Mouse (Mus musculus) urinary bladder, adult 18-20 months (tissue): ENCODE measurements around the gene Tlx2.
A peak's percentile ranks its signal among the peaks of the same experiment; 100 is the strongest.

Experiments
- DNase-seq, 2 experiments: peaks; one replicate each; pipeline ENCODE4 v3.0.0; 2022; ENCODE audit warnings: low spot score in 2 of 2, mixed read lengths in 2 of 2

Gene Tlx2

DNA sequence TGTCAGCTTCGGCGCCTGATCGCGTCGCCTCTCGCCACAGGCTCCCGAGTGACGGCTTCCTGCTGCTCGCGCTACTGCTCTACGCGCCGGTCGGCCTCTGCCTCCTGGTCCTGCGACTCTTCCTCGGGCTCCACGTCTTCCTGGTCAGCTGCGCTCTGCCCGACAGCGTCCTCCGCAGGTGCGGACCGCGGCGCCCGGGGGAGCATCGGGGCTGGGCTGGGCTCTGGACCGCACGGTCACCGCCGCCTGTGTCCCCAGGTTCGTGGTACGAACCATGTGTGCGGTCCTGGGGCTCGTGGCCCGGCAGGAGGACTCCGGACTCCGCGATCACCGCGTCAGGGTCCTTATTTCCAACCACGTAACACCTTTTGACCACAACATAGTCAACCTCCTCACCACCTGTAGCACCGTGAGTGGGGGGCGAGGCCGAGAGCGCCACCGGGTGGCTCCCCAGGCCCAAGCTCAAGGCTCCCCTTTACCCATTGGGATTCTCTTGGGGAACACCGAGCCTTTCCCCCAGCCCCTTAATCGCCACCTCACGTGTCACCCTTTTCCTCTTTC is 15.1 kb downstream of the Tlx2 start, which contains the start of gene Htra2:
Gene Htra2, minus strand, starts transcription at position 403 of the 561 bp plus-strand sequence.
- DNase-seq, result no peak

DNA sequence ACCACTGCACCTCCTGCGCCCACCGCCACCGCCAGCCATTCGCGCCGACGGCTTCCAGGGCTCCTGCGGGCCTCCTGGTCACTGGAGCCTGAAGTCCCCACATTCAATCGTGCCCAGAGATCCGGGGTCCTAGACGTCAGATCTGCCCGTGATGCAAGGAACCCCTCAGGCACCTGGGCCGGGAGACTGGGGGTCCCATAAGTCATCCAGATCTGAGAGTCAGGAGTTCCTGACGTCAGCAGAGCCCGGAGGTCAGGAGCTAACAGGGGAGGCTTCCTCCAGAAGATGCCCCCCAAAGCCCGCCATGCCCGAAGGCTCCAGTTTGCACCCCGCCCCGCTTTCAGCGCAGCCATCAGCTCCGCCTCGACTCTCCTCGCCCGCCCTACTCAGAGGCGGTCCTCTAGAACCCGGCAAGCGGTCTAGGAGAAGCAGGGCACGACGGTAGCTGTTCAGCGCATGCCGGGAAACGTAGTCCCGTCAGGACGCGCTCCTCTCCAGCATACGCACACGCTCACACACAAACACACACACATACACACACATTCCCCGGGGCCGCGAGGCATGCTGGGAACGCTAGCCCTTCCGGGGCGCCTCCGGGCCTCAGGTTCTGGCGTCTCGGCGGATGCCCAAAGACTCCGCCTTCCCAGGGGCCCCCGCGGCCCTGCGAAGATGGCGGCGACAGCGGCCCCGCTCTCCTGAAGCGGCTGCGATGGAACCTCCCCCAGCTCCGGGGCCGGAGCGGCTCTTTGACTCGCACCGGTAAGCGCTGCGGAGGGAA is 15.8 kb downstream of the Tlx2 start, which contains the start of gene Aup1:
Gene Aup1, plus strand, starts transcription at position 448 of the 778 bp plus-strand sequence.
- peak; percentile 92 to 96 for DNase-seq

DNA sequence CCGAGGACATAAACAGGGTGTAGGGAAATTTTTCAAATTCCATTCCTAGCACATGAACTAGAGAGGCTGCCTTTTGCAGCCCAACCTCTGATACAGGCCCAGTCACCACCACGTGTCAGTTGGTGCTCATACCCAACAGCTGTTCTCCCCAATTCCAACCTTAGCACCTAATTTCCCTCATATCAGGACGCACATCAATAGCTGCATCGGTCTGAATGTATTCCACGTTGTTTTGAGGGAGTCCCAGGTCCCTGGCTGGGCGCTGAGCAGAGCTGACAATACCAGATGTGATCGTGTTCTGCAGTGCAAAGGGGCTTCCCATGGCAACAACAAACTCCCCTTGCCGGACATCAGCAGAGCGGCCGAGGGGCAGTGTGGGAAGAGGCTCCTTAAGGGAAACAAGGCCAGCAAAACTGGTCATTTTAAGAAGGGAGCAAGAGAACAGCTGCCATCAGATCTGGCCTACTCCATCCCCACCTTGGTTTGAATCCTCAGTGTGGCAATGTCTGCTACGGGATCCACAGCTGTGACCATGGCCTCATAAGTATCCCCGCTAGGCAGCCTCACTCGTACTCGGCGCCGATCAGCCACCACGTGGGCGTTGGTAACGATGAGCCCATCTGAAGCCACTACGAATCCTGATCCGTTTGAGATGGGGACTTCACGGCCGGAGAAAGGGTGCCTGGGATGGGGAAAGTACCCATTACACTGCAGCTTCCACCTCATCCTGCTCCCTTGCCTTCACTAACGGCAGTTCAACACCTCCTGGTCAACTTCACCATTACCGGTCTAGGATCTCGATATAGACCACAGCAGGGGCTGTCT is 16.7 kb downstream of the Tlx2 start:
- DNase-seq, result no peak

DNA sequence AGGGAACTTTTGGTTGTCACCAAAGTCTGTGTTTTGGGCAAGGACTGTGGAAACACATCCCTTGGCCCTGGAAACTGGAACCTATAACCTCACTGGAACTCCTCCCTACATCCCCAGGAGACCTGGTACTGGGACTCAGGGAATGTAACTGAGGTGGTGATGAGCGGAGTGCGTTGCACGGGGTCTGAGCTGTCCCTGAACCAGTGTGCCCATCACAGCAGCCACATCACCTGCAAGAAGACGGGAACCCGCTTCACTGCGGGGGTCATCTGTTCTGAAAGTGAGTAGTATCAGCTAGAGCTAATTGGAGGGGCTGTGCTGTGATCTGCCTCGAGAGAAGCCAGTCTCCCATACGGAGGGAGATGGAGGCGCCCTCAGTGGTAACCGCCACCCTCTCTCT is 20.7 kb downstream of the Tlx2 start:
- no peak for DNase-seq

DNA sequence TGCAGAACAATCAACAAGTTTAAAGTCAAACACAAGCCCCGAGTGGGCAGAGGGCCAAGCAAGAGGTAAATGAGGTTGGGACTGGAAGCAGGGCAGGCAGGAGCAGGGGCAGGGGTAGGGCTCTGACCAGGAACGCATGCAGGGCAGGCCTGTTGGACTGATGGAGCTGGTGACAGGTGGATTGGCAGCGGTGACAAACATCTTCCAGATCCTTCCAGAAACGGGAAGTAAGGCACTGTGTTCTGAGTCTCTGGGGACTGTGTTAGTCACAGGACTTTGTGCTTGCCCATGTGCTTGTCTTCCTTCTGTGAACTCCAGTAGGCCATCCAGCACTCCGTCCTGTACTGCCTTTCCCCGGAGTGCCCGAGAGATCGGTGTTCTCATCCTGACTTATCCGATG is 25.4 kb downstream of the Tlx2 start:
- DNase-seq, result no peak

DNA sequence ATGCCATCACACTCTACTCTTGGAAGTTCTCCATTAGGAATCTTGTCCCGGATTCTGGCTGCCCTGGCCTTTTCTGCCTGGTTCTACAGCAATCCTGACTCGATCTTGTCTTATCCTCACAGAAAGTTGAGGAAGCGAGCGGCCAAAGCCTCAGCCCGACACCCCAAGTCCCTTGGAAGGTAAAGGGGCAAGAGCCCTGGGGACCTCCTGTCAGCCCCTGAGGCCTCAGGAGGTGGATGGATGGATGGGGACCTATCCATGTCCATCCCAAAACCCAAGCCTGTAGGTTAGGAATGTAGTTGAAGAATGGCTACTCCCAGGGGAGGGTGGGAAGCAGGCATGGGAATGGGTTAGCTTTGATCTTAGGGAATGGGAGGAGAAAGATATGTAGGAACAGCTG is 26.1 kb downstream of the Tlx2 start:
- no peak for DNase-seq

DNA sequence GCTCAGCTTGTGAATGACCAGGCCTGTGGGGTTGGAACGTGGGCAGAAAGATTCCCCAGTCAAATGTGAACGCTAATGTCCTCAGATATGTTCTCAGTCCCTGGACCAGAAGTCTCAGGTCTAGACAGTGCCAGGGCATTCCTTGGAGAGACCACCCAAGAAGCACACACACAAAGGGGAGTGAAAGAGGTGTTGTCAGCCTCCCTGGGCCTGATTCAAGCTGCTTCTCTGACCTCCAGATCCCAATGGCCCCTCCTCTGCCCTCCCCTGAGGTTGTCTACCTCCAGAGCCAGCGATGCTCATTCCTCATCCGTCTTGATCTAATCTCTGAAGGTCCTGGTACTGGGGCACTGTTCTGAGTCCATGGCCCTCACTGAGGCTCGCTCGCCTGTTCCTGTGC is 26.5 kb downstream of the Tlx2 start:
- DNase-seq, result no peak

DNA sequence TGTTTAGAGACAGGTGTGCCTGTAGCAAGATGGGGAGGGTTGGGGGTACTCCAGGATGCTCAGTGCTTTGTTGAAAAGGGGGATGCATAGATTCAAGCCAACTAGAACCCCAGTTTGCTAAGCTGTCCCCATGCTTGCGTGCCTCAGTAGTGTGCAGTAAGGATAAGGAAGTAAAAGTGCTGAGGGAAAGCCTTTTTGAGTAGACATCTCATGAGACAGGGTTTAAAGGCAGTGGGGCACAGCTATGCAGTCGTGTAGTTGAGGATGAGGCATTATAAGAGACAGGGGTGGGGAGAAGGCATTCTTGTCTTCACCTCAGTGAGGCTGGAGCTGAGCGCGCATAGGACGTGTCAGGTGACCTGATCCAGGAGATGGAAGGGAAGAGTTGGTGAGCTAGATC is 29.5 kb downstream of the Tlx2 start:
- DNase-seq, result no peak

DNA sequence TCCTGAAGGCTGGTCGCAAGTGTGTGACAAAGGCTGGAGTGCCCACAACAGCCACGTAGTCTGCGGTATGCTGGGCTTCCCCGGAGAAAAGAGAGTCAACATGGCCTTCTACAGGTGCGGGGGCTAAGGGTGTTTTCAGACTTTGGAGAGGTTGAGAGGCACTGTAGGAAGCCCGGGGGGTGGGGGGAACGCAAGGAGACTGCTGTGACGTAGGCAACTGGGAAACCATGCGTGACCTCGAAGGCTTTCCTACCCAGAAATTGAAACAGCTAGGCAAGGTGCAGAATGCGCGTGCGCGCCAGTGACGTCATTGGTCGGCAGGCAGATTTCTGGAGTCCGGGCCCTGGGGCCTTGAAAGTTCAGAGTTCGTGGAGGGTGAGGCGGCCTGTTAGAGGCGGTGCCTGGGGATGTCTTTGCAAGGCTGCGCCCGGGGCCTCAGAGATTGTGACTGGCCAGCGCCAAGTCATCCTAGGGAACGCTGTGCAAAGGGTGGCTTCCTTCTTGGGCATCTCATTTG is 31.5 kb downstream of the Tlx2 start:
- DNase-seq, result peak; percentile 79 to 97

DNA sequence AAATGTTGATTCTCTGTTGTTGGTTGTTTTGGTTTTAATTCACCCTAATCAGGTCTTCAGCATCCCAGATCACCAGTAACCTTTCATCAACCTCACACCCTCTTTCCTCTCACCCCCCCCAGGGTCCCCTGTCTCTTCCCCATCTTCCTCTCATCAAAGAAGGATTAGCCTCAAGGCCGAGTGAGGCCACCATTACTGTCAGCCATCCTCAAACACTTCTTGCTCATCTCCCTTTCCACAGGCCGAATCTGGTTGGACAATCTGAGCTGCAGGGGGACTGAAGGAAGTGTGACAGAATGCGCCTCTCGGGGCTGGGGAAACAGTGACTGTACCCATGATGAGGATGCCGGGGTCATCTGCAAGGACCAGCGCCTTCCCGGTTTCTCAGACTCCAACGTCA is 32.9 kb downstream of the Tlx2 start:
- no peak for DNase-seq

DNA sequence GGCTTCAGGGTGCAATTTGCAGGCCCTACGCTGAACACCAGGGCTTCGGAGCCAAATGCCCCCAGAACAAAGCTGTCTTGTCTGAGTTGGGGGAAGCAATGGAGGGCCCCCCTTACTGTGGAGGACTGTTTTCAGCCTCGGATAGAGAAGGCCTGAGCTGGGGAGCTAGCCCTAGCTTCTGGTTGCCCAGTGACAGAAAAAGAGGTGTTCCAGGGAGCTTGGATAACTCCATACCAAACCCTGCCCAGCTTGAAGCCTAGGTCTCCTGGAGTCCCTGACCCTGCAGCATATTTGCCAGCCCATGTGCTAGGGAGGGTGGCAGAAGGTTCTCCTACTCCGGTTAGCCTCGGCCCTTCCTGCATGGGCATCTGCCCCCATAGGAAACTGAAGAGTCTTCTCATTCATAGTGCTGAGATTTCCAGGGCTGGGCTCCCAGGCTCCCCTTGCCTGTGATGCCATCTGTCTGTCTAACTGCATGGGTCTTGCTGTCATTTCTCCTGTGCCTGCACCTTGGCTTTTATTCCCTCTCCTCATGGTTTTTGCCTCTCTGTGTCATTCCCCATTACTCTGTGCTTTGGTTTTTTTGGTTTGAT is 35.5 kb downstream of the Tlx2 start:
- DNase-seq, result no peak

DNA sequence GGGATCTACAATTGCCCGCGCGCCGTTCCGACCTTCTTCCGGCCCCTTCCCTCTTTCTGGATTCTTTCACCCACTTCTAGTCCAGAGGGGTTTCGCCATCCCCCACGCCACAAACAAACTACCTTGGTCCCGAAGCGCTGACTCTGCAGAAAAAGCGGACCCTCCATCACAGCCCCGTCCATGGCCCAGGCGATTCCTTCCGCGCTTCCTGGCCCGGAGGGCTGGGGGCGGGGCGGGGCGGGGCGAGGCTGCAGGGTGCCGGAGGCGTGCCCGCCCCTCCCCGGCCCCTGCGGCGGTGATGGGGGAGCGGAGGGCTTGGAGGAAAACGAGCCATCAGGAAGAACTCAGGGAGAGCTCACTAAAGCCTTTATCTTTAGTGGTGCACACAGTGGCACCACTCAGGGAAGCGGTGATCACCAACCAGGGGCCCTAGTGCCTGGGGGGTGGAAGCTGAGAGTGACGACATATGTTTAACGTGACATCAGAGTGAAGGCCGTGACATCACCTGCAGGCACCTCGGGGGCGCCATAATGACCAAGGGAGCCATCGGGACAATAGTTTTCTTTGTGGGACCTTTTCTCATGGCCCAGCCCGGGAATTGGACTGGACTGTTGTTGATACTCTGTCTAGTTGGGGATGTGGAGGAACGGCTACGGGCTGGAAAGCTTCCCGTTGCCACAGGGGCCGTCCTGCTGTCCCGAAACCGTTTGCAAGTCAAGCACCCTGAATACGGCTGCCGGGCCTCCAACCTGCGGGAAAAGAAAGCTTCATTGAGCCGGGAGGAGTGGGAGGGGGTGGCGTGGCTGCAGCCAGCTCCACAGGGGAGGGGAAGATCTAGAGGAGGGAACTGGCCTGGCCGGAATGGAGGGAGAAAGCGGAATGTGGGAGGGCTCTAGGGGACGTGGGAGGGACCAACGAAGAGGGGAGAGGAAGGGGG is 36.6 kb downstream of the Tlx2 start, which contains the start of the genes Dok1 and Loxl3:
Gene Dok1, minus strand, starts transcription at position 223 of the 937 bp plus-strand sequence.
Gene Loxl3, plus strand, starts transcription at position 925 of the 937 bp plus-strand sequence.
- peak; percentile 68 to 74 for DNase-seq

DNA sequence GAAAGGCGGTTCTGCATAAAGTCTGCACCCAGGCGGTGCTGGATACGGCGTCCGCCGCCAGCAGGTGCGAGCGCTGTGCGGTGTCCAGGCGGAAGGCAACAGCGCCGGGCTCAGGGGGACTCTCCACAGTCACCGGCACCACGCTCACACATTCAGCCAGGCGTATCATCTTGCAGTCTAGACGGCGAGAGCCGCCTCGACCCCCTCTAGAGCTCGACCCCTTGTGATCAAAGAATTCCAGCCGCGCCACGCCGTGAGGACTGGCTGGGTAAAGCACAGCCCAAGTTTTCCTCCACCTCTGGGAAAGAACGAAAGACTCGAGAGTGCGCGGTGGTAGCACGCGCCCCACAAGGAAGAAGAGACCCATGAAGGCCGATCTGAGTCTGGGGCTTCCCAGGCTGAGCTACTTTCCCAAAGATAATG is 37.3 kb downstream of the Tlx2 start:
- peak in 1 of 2 experiments; percentile 72 for DNase-seq

DNA sequence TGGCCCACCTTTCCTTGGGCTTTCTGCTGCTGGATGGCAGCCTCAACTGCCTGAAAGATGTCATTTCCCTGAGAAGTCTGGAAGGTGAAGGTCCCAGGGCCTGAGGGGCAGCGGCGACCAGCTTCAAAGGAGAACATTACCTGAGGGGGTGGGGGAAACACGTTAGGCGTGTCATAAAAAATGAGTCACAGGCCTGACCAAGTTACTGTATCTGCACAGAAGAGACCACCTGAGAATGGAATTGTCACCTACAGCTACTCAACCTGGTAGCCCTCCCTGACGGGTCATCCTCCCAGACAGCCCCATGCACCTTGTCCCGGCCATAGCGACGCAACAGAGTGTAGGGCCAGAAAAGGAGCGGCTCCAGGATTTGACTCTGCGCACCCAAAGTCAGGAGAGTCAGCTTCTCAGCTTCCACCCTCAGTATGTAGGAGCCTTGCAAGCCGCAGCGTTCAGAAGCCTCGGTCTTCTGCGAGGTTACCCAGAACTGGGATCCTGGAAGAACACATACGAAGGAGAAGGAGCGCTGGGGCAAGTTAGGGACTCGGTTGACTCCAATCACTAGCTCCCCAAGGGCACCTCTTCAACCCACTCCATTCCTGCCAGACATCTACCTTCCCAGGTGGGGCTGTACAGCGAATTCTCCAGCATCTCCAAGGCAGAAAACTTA is 38.0 kb downstream of the Tlx2 start:
- no peak for DNase-seq

DNA sequence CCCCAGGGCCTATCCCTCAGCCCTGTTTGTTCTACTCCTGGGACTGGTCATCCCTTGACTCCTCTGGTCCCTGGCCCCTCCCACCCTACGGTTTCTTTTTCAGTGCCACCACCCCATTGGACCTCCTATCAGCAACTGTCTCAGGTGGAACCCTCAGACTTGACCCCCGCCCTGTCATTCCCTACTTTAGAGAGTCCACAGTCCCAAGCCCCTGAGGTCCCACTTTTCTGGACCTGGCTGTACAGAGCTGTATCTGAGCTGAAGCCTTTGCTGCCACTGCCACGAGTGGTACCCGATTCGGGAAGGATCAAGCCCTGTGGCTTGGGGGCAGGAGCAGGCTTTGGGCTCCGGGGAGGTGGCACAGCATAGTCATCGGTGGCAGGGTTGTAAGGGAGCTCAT is 39.0 kb downstream of the Tlx2 start:
- DNase-seq, result no peak

DNA sequence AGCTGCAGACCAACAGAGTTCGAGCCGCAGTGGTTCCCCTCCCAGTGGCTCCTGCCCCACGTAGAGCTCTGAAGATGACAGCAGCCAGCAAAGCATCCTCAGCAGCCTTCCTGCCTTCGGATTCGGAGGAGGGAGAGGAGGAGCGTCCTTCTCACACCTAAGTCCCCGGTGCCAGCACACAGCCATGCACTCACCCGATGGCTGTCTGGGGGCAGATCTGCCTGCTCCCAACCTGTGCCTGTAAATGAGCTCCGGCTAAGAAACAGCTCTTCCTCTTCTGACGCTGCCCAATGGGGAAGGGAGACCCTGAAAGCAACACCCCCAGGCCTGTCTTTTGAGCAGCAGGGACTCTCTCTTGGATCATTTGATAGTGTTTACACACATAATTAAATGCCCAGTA is 40.3 kb downstream of the Tlx2 start:
- no peak for DNase-seq

DNA sequence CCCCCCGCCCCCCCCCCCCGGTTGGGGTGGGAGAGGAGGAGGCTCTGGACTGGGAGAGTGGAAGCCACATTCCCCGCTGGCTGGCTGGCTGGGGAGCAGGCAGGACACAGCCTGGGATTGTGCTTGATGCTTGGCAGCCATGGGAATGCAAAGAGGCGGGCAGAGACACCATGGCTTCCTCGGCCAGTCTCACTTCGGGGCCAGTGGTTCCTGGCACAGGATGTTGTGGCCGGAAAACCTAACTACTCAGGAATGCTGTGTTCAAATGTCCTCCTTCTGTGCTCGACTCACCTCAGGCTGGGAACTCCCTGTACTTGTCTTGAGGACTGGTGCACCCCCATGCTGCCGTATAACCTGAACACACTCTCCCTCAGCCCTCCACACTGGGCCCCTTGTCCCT is 42.4 kb downstream of the Tlx2 start:
- no peak for DNase-seq

DNA sequence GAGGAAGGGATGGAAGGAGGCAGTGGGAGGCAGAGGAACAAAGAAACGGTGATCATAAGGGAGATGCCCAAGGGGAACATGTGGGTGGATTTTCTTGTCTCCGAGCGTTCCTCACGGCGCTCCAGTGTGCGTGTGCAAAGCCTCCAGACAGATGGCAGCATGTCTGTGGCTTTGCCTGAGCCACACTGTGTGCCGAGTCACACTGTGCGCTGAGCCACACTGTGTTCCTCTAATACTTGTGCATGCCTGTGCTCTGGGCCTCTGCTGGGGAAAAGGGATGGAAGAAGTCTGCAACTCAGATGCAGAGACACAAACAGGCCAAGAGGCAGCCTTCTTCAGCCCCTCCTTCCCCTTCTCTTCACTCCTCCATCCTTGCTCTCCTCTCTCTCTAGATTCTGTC is 42.8 kb downstream of the Tlx2 start:
- DNase-seq, result no peak

DNA sequence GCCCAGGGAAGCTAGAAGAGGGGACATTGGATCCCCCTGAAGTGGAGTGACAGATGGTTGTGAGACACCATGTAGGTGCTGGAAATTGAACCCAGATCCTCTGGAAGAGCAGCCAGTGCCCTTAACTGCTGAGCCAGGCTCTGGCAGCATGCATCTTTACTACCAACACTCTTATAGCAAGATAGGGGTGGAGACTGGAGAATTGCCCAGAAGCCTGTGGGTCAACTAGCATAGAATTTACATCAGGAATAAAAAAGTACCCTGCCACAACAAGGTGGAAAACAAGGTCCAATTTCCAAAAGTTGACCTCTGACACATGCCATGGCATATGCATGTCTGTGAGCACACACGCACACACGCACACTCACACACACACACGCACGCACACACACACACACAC is 44.9 kb downstream of the Tlx2 start:
- DNase-seq, result no peak

DNA sequence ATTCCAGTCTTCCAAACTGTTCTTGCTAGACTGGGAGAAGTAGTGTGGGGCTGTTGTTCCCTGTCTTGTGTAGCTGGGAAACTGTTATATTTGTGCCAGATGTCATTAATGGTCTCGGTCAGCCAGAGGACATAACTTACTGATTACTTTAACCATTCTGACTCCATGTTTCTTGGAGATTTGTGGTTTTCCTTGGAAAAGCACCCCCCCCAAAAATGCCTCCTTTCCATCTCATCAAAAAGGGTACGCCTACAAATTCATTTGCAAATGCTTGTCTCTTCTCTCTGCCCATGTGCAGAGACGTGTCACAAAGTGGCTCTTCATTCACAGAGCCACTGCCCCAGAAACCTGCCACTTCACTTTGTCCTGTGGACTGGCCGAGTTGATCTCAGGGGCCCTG is 45.7 kb downstream of the Tlx2 start:
- DNase-seq, result no peak
